Mouse (Mus musculus): ENCODE data around the gene Mtg1.

GRCm38 (mm10) chr7:140192445-140192844 lies 55.1 kb downstream of the Mtg1 start:
- no peak for TF ChIP-seq HCFC1 (IDR thresholded peaks at IDR 0.05; ENCODE audit: borderline replicate concordance, insufficient read depth, low read length)
- no peak for TF ChIP-seq ZC3H11A (IDR thresholded peaks at IDR 0.05; ENCODE audit: borderline replicate concordance, low read depth, low read length)
- TF ChIP-seq MAFK (IDR thresholded peaks at IDR 0.05; ENCODE audit: insufficient read depth, low read depth, low read length): no peak
- TF ChIP-seq CHD2 (IDR thresholded peaks at IDR 0.05; ENCODE audit: low read depth, low read length): no peak
- no peak for TF ChIP-seq ZNF384 (IDR thresholded peaks at IDR 0.05; ENCODE audit: low read depth, low read length)

All from ES-E14 (cell line).